Mouse (Mus musculus) G1E-ER4 (cell line): ENCODE measurements around the gene Cryba2. TPM values are rescaled to one million over a fixed set of nuclear protein-coding genes. Genes with fewer than 3 reads are reported as not detected.

Source experiments
- GATA1 ChIP-seq: IDR thresholded peaks from one replicate; pipeline ENCODE4 v1.8.0; 2012; ENCODE audit warnings: low read length, inconsistent platforms
- polyA plus RNA-seq: library from polyadenylated mRNA; stranded (reverse); fragments of >175 nt; gene quantifications from 2 replicates; pipeline ENCODE4 v1.2.3, GENCODE M21; 2012

Cryba2 gene
- polyA plus RNA-seq, 1 experiment = not detected

DNA sequence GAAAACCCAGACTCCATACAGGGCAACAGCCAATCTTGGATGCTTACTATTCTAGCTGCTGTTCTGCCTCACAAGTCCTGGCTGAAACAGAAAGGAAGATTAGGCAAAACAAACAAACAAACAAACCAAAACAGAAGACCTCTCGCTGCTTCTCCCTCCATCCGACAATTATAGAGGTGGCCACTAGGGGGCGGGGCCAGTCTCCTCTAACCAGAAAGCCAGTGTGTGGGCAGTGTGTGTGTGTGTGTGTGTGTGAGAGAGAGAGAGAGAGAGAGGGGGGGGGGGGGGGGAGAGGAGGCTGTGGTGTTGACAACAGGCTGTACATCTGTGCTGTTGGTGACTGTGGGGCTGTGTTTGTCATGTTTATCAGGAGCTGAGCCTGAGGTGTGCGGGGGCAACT is 2.0 kb upstream of the Cryba2 start:
- no peak for TF ChIP-seq GATA1

DNA sequence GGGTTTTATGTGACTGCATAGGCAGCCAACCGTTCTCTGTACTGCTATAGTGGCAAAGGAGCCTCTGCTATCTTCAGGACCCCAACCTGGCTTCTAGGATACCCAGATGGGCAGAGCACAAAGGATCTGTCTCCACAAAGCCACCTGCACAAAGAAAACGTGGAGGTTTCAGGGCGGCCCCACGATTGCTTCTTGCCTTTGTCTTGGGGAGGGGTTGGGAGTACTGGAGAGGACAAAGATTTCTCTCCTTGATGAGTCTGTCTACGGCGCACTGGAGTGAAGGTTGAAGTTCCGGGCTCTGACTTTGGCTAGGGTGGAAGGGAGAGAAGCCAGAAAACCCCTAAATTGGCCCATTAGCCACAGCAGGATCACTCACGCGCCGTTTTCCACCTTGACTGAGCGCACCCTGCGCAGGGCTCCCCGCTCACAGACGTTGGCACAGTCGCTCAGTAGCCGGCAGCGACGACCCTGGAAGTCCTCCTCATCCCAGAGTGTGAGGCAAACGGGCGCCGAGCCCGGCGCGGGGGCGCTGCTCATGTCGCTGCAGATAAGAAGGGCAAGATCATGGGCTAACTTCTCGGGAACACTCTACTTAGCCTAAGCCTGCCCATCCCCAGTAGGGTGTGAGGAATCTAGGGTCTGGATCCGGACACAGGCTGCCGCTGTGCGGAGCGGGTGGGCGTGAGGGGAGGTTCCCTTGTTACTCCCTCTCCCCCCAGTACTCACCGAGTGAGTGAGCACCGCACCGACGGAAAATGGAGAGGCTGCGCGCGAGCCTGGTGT is 401 bp downstream of the Cryba2 start:
- TF ChIP-seq GATA1 = no peak

DNA sequence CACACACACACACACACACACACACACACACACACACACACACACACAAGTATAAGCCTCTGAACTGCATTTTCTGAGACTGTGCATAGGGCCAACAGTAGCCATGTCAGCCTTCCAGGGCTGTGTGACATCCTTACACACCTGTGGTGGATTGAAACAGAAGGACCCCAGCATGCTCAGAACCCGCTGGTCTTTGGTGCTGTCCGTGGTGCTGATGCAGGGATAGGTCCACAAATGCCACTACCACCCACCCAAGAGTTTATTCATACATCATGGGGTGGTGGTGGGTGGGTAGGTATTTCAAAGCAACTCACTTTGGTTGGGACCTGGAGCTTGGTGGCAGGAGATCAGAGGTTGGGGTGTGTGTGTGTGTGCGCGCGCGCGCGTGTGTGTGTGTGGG is 1.4 kb downstream of the Cryba2 start:
- TF ChIP-seq GATA1 = no peak

DNA sequence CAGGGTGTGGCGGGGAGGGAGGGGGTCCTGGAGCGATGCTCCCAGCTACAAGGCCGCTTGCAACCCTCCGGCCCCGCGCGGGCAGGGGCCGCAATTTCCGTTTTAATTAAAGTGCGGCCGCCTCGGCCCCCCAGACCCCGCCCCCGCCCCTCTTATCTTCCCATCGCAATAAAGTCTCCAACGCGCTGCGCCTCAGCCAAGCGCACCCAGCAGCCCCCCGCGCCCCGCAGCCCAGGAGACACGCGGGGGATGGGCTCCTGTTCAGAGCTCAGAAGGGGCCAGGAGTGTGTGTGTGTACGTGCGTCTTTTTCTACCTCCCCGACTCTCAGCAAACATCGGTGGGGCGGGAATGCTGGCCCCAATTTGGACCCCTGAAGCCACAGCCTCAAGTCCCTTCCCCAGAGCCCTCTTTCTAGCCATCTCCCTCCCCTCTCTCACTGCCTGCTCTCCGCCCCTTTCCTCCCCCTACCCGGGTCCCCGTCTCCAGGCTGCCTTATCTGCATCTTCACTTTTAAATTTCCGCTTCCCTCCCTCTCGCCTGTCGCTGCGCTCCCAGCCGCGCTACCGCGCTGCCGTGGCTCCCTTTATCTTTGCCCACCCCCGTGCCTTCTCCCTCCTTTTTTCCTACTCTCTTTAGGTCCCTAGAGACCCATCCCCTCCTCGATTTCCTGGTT is 7.4 kb downstream of the Cryba2 start, which contains the start of gene Fev:
TSS of gene Fev (minus strand) at position 51 of the 674 bp plus-strand sequence.
- TF ChIP-seq GATA1 = no peak

DNA sequence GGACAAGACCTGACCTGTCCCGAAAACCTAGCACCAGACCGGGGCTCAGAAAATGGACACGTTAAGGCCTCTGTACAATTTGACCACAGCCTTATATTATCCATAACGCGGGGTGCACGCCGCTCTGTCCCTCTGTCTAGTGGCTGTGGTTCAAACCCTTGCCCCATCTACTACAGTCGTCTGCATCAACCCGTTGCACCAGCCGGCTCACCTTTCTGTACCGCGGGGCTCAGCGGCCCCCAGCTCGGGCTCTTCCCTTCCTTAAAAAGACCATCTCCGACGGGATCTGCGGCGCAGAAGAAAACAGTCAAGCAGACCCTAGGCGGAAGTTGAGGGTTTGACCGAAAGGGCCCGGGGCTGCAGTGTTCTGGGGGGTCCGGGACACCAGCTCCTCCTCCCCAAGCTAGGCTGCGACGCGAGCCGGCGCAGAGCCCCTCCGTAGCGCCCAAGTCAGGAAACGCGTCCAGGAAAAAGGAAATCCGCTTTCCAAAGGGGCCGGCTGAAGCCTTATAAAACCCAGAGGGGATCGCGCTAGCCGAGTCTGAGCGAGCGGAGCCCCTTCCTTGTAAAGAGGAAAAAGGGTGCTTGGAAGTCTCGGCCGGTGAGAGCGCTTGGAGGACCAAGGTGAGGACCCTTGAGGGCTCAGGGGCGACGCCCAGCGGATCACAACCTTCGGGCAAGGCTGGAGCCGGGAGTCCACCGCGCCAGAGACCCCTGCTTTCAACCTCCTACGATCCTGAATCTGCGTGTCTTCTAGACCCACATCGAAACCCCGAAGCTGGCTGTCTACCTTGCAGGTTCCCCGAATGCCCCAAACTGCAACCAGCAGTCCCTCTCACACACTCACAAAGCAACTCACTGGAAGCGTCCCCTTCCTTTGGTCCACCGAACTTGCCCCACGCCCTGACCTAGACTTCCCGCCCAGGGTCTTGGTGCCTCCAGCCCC is 8.5 kb downstream of the Cryba2 start:
- no peak for TF ChIP-seq GATA1

DNA sequence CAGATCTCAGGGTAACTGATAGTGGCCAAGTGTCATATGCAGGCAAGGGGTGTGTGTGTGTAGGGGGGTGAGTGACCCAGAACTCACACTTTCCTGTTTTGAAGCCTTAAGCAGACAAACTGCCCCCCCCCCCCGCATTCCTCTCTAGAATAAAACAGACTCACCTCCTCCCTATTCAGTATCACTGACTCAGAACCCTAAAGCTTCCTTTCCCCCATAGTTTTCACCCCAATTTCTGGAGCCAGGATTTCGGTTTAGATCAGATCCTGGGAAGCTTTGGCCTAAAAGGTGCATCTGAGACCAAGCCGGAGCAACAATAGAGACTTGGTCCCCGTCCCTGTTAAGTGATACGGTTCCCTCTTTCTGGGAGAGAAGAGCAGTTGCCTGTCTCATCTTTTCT is 9.5 kb downstream of the Cryba2 start:
- no peak for TF ChIP-seq GATA1

DNA sequence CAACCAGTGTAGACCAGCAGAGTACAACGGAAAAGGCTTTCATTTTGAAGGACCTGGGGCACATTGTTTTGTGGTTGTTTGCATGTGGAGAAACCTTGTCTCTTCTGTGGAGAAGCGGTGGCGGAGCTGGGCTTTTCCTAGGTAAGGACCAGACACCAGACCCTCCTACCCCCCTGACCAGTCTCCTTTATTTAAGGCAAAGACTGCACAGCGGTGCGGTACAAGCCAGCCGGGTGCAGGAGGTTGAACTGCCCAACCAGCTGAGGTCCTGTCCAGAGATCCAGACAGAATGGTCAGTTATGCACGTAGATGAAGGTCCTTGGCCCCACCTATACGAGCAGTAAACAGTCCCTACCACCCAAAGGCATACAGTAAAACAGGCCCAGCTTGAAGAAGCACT is 10.1 kb downstream of the Cryba2 start:
- TF ChIP-seq GATA1 = no peak

DNA sequence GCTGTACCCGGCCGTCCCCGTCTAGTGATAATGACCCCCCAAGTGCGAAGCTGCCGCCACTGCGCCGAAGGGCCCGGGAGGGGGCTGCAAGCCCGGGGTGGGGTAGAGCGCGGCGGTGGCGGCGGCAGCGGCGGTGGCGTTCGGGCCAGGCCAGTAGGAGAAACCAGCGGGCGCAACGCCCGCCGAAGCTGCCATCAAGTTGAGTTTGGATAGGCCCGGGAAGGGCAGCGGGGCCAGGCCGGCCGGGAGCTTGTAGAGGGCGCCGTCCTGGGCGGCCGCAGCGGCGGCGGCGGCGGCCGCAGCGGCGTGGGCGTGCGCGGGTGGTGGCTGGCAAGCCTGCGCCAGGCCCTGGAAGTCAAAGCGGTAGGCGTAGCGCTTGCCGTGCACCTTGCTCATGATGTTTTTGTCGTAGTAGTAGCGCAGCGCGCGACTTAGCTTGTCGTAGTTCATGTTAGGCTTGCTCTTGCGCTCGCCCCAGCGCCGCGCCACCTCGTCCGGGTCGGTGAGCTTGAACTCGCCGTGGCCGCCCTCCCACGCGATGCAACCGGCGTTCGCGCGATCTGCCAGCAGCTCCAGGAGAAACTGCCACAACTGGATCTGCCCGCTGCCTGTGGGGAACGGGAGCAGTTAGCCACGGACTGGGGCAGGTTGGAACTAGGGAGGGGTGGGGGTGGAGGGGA is 10.7 kb downstream of the Cryba2 start:
- no peak for TF ChIP-seq GATA1

DNA sequence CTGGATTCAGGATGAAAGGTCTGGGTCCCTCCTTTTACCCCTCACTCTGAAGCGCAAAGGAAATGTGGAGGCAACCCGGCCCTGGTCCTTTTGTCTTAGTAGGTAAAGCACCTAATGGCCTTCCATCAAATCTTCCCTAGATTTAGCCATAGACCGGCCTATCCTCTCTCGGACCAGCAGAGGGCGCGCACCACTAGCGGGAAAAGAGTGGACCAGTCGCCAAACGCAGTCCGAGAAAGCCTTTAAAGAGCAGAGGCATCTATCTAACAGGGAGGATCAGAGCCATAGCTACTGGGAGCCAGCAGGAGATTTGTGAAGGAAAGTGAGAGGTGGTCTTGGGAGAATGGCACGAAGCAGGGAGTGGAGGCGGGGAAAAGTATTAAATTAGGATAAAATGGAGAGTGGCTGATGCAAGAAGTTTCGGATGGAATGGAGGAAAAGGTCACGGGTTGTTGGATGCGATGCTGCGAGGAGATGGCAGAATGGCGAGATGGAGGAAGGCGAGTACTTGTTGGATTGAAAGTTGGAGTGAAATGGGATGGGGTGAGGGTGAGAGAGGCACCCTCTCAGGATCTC is 12.1 kb downstream of the Cryba2 start:
- TF ChIP-seq GATA1 = no peak

DNA sequence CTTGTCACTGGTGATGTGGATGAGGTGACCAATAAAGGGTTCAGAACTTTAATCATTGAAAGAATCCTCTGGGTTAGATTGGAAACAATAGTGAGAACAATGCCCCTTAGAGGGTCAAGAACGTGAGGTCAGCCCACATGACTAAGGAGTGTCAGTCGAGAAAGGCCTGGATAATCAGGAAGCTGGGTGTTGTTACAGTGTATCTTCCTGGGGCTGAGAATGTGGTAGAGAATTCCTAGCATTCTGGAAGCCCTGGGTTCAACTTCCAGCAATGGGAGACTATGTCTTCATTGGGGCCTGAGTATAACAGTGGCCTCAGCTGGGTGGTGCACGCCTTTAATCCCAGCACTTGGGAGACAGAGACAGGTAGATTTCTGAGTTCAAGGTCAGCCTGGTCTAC is 15.7 kb downstream of the Cryba2 start:
- TF ChIP-seq GATA1 = no peak

DNA sequence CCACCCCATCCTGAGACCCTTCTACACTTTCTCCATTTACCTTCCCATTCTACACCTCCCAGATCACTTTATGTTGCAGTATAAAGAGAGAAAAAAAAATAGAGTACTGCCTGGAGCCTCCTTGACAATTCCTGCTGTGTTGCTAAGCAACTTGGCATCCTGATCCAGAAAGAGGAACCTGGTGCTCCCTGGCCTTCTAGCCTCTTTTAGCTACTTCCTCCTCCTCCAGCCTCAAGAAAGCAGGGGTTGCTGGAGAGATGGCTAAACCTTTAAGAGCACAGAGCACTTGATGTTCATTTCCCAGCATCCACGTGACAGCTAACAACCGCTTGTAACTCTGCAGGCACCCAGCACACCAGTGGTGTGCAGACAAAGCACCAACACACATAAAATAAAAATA is 20.7 kb downstream of the Cryba2 start:
- no peak for TF ChIP-seq GATA1

DNA sequence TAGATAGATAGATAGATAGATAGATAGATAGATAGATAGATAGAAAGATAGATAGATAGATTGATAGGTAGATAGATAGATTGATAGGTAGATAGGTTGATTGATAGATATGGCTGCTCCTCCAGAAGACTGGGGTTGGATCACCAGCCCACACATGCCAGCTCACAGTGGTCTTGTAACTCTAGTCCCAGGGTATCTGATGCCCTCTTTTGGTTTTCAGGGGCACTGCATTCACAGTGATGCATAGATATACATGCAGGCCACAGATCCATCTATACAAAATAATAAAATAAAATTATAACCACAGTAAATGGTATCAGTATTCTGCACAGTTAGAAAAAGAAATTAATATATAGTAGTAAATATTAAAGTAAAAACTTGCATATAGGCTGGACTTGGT is 31.2 kb downstream of the Cryba2 start:
- TF ChIP-seq GATA1 = no peak

DNA sequence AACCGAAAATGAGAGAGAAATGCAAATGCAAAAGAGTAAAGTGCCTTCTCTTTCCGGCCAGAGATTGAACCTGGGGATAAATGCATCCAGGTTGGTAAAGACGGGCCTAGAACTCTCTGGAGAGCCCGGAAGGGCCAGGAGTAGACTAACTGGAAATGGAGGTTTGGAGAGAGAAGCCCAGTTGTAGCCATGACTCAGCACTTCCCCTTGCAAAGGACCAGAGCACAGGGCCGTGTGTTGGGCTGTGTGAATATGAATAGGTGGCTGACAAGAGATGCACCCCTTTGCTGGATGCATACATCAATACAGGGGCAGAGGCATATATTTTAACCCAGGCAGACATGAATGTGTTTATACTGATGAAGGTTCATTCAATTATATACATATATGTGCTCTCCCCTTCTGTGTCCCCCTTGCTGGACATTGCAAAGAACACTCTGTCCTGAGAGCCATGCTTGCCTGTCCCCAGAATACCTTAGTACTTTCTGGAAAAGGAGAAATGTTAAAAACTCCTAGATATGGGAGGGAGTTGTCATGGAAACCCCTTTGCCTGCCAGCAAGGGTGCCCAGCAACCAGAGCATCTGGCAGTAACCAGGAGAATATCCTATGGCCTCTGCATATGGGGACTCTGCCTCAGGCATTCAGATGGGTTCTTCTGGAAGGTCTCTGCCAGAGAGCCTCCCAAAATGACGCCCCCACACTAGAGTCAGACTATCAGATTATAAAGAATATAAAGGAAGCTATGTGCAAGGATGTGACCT is 33.5 kb downstream of the Cryba2 start:
- no peak for TF ChIP-seq GATA1

DNA sequence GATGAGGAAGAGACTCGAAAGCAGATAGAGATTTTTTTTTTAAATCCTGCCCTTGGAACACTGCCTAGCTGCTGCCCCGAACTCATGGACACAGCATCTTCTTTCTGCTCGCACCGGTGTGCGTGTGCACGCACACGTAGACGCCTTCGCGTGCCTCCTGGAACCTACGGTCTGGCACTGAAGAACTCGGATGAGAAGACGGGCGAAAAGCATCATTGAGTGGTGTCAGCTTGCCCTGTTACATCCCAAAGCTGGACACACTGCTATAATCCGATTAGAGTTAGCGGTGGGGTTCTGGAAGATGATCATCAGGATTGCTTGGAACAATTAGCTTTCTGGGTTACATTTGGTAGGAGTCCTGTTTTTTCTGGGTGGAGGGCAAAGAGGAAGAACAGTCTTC is 34.1 kb downstream of the Cryba2 start:
- TF ChIP-seq GATA1 = no peak
